Mouse (Mus musculus): Measurements from ENCODE around the gene Spint1. TPM values are rescaled to one million over a fixed set of nuclear protein-coding genes. Genes with fewer than 3 reads are reported as not detected.

The Spint1 gene
- polyA plus RNA-seq, 1 experiment: 367 TPM

- no peak overlapping the region for H3K4me3 ChIP-seq (ENCODE audit: low read depth, low read length)
- TF ChIP-seq CTCF (IDR thresholded peaks at IDR 0.05; ENCODE audit: extremely low read depth, insufficient read length, insufficient replicate concordance, low read depth, low read length) (peak; percentile 87; the same call in 1 of the 2 replicates), POLR2A (IDR thresholded peaks at IDR 0.05; ENCODE audit: low read depth, low read length) (no peak)
- H3K27me3 ChIP-seq (ENCODE audit: control insufficient read depth, insufficient read depth, low read length): no peaks in the 10 kb centered on the region
- H3K36me3 ChIP-seq (ENCODE audit: control insufficient read depth, insufficient read depth, low read length): peaks cover 43% of the 10 kb centered on the region
- WGBS: 30% methylated on average over 5 of the region's 5 CpGs
- peaks cover 27% of the 10 kb centered on the region for H3K4me1 ChIP-seq (ENCODE audit: control insufficient read depth, insufficient read depth, insufficient read length, low read length)
- peak overlapping the region; percentile 75 for H3K27ac ChIP-seq (ENCODE audit: insufficient read depth, low read depth, low read length)
Observed at GRCm38 (mm10) chr2:119298330-119298729, 61.2 kb downstream of the Spint1 start.

GRCm38 (mm10) chr2:119298839-119299238 is 61.7 kb downstream of the Spint1 start:
- TF ChIP-seq POLR2A (IDR thresholded peaks at IDR 0.05; ENCODE audit: low read depth, low read length) (no peak), CTCF (IDR thresholded peaks at IDR 0.05; ENCODE audit: extremely low read depth, insufficient read length, insufficient replicate concordance, low read depth, low read length) (no peak)
- Histone ChIP-seq H3K27ac (ENCODE audit: insufficient read depth, low read depth, low read length) (peak overlapping the region; percentile 75), H3K4me1 (ENCODE audit: control insufficient read depth, insufficient read depth, insufficient read length, low read length) (peaks cover 27% of the 10 kb centered on the region), H3K27me3 (ENCODE audit: control insufficient read depth, insufficient read depth, low read length) (no peaks in the 10 kb centered on the region), H3K4me3 (ENCODE audit: low read depth, low read length) (no peak overlapping the region), H3K36me3 (ENCODE audit: control insufficient read depth, insufficient read depth, low read length) (peaks cover 38% of the 10 kb centered on the region)
- 64% methylated on average over 2 of the region's 2 CpGs for WGBS

Other genes starting within 250 kb of the Spint1 start
- gene Ccdc32, start 208.0 kb upstream of the Spint1 start, polyA plus RNA-seq (2012; rRNA removed): 3.9 and 10.0 TPM in 2 replicates
- 1.1 and 1.9 TPM in 2 replicates for gene Rpusd2, start 202.6 kb upstream of the Spint1 start, polyA plus RNA-seq (2012; rRNA removed)
- gene Knl1, start 190.2 kb upstream of the Spint1 start, polyA plus RNA-seq (2012; rRNA removed): 0.11 and 0.15 TPM in 2 replicates
- 4.6 and 8.7 TPM in 2 replicates for gene Rad51, start 124.6 kb upstream of the Spint1 start, polyA plus RNA-seq (2012; rRNA removed)
- 26.2 and 57.3 TPM in 2 replicates for gene Rmdn3, start 80.3 kb upstream of the Spint1 start, polyA plus RNA-seq (2012; rRNA removed)
- gene Gchfr, start 69.6 kb upstream of the Spint1 start, polyA plus RNA-seq (2012; rRNA removed): 35.0 and 107 TPM in 2 replicates
- 0.03 and 0.04 TPM in 2 replicates for gene Gm14137, start 62.9 kb upstream of the Spint1 start, polyA plus RNA-seq (2012; rRNA removed)
- 20.2 and 46.7 TPM in 2 replicates for gene Zfyve19, start 28.7 kb upstream of the Spint1 start, polyA plus RNA-seq (2012; rRNA removed)
- 1.5 and 2.9 TPM in 2 replicates for gene Dnajc17, start 28.6 kb upstream of the Spint1 start, polyA plus RNA-seq (2012; rRNA removed)
- gene Ppp1r14d, start 7.5 kb upstream of the Spint1 start, polyA plus RNA-seq (2012; rRNA removed): 124 and 296 TPM in 2 replicates
- 2.1 and 3.0 TPM in 2 replicates for gene Rhov, start 33.9 kb downstream of the Spint1 start, polyA plus RNA-seq (2012; rRNA removed)
- 11.3 and 22.9 TPM in 2 replicates for gene Vps18, start 51.4 kb downstream of the Spint1 start, polyA plus RNA-seq (2012; rRNA removed)
- 9.8 and 22.1 TPM in 2 replicates for gene Dll4, start 88.4 kb downstream of the Spint1 start, polyA plus RNA-seq (2012; rRNA removed)
- gene Chac1, start 113.9 kb downstream of the Spint1 start, polyA plus RNA-seq (2012; rRNA removed): 5.8 and 6.9 TPM in 2 replicates
- gene Ino80, start 240.3 kb downstream of the Spint1 start, polyA plus RNA-seq (2012; rRNA removed): 2.1 and 4.6 TPM in 2 replicates